Mouse (Mus musculus): ENCODE measurements around the gene Cntd1.

Cntd1 gene

DNA sequence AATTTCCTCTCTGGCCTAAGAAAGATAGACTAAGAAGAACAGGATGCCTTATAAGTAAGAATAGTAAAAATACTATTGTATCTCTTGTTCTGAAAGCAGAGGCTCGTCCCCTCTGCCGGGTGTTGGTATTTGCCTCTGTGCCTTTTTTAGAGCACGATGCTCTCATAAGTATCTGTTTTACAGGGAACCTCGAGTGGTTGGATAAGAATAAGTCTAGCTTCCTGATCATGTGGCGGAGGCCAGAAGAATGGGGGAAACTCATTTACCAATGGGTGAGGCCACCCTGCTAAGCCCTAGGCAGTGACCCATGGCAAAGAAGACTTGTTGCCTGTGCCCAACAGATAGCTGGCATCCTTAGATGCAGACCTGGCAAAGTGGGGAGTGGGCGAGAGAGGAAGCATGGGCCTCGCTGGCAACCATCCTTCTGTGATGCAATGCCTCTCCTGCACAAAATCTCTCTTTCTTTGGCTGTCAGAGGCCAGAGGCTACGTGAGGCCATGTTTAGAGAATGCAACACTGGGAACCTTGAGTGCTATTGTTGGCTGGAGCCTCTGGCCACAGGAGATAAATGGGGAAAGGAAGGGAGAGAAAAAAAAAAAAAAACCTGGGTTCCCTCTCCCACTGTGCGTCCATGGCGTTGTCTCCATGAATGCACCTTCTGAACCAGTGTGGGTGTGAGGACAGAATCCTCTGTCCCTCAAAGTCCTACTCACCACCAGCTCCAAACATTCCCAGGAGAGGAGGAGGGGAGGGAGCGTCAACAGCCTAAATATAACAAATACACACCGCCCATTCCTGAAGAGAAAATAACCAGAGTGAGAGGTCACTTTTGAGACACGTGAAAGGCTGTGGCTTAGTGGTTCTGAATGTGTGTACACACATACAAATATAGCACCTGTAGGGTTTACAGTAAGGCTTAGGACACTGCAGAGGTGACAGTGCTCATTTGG is 22.7 kb upstream of the Cntd1 start:
- DNase-seq = no peak

DNA sequence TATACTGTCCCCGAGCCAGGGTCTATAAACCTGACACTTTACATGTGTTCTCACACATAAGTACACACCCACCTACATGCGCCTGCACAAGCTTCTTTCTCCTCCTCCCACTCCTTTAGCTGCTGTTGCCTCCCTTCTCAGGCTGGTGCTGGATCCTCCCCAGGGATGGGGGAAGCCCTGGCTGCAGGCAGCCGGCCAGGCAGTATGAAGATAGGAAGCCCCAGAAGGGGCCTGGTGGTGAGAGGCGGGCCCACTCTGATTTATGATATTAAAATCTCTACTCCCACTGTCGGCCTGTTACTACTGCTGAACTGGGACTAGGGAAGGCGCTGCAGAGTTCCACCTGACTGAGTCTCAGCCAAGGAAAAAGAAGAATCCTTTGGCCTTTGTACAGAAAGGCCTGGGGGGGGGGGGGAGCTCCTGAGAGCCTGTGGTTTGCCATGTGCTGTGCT is 19.5 kb upstream of the Cntd1 start:
- DNase-seq = peak; percentile 73 to 83

DNA sequence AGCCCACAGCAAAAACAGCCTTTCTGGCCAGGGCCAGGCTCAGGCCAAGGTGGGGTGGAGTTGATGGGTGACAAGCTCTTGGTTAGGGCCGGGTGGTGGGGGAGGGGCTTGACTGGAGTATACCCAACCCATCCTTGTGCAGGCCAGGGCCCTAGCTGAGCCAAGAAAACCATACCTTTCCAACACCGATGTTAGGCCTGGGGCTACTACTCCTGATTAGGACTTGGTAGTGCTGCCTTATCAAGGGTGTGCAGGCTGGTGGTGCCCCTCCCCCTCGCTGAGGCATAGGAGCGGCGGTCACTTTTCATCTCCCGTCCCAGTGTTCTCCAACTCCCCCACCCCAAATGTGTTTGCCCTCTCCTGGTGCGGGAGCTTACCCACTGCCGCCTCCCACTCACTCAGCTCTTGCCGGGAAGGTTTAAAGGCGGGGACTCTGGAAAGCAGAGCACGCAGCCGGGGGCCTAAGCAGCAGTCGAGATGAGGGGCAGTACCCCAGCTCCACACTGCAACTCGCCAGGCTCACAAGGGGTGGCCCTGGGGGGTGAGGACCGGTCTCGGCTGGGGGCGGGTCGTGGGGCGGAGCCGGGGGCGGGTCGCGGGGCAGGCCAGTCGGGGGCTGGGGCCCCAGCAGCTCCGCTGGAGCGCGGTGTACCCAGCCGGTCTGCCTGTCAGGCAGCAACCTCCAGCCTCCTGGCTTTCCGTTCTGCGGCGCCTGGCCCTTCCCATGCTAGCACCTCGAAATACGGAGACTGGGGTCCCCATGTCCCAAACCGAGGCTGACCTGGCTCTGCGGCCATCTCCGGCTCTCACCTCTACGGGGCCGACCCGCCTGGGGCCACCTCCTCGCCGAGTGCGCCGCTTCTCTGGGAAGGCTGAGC is 18.6 kb upstream of the Cntd1 start, which contains the start of gene Wnk4:
Gene Wnk4 (plus strand): TSS at position 620 of the 878 bp plus-strand sequence.
- peak; percentile 86 to 91 for DNase-seq

DNA sequence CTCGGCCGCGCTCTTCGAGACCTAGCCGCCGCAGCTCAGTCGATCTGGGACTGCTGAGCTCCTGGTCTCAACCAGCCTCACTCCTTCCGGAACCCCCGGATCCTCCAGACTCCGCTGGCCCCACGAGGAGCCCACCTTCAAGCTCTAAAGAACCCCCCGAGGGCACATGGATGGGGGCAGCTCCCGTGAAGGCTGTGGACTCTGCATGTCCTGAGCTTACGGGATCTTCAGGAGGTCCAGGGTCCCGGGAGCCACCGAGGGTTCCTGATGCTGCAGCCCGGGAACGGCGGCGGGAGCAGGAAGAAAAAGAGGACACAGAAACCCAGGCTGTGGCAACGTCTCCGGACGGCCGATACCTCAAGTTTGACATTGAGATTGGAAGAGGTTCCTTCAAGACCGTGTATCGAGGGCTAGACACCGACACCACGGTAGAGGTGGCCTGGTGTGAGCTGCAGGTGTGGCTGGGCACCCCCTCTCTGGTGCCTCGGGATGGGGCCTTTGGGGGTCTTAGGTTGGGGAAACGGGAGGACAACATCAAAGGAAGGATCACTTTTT is 17.9 kb upstream of the Cntd1 start:
- DNase-seq = no peak

DNA sequence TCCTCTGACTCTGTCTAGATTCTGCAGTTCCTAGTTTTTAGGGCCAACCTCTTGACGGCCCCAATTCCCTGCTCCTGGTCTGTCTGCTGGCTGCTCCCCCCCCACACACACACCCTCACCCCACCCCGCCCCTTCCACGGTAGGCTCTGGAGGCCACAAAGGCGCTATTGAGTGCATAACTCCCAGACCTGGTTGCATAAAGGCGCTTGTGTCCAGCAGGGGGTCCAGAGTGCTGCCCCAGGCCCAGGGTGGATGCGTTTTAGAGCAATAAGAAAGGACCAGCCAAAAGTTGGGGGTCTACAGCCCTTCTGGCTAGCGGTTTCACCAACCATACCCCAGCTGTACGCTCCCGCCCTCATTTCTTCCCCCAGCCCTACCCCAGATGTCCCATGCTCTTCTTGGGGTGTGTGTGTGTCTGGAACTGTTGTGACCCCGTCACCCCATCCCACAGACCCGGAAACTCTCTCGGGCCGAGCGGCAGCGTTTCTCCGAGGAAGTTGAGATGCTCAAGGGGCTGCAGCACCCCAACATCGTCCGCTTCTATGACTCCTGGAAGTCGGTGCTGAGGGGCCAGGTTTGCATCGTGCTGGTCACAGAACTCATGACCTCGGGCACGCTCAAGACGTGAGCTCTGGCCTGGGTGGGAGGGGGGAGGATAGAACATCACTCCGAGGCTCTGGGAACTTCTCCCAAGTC is 16.4 kb upstream of the Cntd1 start:
- peak in 1 of 2 experiments; percentile 63 for DNase-seq

DNA sequence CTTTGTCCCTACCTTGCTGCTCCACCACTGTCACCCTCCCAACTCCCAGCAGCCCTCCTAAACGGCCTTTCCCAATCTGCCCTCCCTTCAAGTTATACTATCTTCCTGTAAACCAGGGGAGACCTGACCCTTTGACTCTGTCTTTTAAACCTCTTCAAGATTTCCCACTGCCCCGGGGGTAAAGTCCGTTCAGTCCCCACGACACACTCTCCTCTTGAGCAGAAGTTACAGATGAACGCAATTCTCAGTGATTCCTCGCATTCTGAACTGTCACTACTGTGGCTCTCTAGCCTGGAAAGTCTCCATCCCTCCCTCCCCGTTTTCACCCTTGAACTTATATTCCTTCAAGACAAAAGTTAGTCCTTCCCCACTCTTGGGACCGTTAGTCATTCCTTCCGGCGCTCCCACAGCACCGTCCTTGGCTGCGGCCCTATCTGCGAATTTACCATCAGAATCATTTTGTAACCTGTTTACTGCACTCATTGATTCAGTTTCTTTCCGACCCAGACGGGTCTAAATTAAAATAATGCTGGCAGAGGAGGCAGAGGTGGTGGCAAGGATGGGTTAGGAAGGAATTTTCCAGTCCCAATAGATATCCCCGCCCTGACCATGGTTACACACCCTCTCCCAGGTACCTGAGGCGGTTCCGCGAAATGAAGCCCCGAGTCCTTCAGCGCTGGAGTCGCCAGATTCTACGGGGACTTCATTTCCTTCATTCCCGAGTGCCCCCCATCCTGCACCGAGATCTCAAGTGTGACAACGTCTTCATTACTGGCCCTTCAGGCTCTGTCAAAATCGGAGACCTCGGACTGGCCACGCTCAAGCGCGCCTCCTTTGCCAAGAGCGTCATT is 15.4 kb upstream of the Cntd1 start:
- no peak for DNase-seq

DNA sequence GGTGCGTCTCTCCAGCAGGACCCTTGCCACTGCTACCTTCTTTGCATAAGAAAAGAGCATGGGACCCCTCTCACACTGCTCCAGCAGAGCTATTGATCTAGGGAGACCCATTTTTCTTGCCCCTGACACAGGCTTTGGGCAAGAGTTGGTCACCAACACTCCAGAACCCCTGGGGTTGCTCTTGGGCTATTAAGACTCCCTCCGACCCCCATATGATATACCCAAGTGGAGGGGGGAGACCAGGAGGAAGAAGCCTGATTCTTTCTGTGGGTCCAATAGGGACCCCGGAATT is 14.9 kb upstream of the Cntd1 start:
- no peak for DNase-seq

DNA sequence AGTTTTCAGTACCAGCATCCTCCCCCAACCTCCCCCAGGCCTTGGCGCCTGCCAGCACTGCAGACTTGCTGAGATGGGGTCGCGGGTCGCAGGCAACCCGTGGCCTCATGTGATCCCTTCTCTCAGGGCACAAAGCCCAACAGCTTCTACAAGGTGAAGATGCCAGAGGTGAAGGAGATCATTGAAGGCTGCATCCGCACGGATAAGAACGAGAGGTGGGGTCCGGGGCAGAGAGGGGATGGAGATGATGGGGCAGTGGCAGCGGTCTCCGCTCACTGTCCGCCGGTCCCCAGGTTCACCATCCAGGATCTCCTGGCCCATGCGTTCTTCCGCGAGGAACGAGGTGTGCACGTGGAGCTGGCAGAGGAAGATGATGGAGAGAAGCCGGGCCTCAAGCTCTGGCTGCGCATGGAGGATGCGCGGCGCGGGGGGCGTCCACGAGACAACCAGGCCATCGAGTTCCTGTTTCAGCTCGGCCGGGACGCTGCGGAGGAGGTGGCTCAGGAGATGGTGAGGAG is 13.8 kb upstream of the Cntd1 start:
- peak in 1 of 2 experiments; percentile 36 for DNase-seq

DNA sequence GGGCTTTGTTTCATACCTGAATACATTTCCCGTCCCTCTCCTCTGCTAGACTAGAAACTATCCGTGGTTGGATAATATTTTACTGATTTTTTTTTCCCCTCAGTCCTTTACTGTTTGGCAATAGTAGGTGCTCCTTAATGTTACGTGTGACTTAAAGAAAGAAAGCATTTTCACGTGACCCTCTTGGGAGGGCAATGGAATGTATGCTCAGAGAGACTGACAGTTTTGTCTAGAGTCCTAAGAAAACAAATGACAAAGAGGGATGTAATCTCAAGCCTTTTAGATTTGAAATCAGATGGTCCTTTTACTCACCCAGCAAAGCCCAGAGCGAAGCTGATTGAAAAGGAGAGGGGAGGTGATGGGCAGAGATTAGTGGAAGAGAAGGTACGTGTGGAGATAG is 12.9 kb upstream of the Cntd1 start:
- DNase-seq = no peak

DNA sequence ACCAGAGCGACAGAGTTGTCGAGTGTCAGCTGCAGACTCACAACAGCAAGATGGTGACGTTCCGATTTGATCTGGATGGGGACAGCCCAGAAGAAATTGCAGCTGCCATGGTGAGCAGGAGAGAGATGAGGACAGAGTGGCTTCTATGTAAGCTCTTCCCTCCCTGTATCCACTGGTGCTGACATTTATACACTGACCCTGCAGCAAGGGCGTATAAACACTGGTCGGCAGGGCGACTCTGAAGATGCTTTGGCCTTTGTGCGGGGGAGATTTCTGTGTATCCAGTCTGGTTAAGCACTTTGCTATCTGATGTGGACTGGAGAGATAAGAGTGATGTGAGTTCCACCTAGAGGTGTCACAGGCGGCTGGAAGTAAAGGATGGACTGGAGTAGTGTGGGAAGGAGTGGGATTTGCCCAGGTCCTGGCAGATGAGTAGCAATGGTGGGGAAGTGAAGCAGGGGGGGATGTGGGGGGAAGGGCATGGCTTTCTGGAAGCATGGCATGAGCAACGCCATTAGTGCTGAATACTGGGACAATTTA is 9.2 kb upstream of the Cntd1 start:
- DNase-seq = peak; percentile 59 to 68

DNA sequence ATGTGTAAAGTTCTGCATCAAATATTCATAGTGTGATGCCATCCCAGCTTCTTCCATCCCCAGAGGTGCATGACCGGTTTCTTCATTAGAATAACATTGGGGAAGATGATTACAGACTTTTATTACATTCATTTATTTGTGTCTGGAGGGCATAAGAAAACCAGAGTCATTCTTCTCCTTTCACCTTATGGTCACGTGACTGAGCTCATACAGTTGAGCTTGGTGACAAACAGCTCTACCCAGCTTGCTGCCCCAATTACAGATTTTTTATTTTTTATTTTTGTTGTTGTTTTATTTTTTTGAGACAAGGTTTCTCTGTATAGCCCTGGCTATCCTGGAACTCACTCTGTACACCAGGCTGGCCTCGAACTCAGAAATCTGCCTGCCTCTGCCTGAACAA is 6.4 kb upstream of the Cntd1 start:
- DNase-seq = no peak

DNA sequence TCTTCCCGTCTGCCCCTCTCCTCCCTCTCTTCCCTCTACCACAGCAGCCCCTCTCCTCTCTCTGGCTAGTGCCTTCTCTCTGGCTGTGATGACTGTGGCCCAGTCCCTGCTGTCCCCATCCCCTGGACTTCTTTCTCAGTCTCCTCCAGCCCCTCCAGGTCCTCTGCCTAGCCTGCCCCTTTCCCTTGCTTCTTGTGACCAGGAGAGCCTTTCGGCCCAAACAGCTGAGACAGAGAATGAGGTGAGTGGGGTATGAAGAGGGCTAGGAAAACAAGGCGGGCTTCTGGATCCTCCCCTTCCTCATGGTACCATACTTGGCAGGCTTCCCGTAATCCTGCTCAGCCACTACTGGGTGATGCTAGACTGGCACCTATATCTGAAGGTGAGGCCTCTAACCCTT is 3.5 kb upstream of the Cntd1 start:
- DNase-seq = no peak

DNA sequence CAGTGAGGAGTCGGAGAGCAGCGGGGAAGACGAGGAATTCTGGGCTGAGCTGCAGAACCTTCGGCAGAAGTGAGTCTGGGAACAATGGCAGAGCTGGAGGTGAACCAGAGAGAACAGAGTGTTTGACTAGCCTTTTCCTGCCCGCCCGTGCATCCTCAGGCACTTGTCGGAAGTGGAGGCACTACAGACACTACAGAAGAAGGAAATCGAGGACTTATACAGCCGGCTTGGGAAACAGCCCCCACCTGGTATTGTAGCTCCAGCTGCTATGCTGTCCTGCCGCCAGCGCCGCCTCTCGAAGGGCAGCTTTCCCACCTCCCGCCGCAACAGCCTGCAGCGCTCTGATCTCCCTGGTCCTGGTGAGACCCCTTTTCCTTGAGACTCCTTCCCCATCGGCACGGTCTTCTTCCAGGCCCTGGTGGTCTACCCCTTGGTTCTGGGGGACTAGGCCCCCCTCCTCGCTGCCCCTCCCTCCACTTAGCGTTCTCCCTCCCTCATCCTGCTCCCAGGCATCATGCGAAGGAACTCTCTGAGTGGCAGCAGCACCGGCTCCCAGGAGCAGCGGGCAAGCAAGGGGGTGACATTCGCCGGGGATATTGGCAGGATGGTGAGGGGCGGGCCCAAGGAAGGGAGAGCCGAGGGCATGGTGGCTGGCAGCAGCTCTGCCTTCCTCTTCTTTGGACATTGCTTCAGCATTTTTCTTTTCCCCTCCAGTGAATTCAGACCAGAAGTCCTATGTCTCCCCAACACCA is 2.3 kb upstream of the Cntd1 start:
- DNase-seq = peak; percentile 34 to 50

DNA sequence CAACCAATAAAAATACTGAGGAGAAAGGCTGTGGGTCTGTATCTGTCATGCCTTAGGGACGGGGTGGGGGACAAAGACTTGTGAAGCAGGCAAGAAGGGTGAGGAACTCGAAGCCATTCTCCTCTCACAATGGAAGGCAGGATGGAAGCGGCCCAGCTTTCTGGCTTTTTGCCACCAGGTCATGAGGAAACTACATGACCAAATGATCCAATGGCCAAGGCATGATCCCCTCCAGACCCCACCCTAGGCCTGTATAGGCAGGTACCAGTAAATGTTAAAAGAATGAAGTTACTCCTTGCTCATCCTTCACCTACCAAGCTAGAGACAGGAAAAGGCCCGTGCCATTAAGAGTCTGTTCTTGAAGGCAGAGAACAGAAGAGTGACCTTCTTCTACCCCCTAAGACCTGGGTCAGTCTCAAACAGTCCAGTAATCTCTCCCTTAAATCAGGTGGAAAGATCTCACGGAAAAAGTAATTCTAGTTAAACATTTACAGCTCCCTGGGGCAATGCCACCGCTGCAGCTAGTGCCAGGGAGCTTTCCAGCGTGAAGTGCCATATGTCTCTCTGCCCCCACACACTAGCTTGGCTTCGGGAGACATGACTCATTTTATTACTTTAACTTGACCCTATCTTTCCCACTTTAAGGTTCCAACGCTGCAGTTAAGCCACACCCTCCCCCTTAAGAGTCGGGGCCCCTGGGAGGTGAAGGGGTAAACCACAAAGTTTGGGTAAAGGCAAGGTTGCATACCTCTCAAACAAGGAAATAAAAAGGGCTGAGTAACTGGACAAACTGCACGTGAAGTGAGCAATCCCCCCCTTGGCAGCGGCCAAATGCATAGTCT is 1.2 kb upstream of the Cntd1 start:
- peak; percentile 56 to 72 for DNase-seq

DNA sequence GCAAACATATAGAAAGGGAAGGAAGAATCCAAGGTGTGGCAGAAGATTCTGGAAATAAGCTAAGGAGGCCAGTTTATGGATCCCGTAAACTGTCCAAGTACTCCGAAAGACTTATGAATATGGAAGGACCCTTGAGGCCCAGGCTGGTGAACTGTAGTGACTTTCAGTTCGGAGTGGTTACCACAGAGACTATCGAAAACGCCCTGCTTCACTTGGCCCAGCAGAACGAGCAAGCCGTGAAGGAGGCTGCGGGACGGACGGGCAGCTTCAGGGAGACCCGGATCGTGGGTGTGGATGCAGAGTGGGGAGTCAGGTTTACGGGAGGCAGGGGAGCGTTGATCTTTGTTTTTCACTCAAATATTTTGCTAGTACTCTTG is 369 bp downstream of the Cntd1 start:
- DNase-seq = peak in 1 of 2 experiments; percentile 20

DNA sequence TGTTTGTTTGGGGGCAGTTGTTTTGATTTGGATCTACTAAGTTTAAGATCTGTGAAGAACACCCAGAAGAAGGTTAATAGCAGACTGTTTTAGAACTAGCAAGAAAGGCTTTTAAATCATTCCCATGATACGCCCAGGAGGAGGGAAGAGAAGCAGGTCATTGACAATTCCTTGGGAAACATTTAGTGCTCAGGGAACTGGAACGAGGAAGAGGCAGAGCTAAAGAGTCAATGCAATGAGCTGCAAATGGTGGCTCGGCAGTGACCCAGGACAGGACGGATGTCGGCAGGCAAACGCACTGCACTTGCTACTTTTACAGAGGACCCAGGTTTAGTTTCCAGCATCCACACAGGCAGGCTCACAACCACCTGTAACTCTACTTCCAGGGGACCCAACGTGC is 2.0 kb downstream of the Cntd1 start:
- peak in 1 of 2 experiments; percentile 12 for DNase-seq

DNA sequence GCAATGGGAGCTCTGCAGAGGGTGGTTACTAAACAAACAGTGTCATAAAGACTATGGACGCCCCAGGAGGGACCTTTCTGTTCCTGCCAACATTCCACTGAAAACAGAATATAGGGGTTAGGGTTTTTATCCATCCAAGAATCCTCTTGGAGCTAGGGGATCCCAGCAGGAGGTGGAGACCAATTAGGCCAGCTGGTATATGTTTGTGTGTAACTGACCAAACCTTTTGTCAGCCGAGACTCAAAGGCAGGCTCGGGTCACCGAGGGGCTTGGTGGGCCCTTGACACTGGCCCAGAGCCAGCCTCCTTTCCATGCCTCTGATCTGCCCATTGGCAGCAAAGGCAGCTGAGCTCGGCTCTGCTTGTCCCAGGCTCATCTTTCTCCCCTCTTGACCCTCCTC is 4.1 kb downstream of the Cntd1 start:
- no peak for DNase-seq

DNA sequence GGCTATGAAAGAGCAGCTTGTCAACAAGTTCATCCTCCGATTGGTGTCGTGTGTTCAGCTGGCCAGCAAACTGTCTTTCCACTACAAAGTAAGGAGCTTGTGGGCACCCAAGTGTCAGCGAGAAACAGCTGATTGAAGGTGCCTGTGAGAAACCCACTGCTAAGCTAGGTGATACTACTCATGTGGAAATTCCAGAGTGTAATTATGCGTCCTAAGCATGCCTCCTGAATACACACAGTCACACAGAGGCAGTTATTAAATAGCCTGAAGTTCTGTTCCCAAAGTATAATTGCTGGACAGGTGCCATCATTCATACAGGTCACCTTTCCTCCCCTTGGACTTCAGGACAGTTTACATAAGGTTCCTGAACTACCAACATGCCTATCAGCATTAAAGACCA is 5.0 kb downstream of the Cntd1 start:
- peak in 1 of 2 experiments; percentile 10 for DNase-seq

DNA sequence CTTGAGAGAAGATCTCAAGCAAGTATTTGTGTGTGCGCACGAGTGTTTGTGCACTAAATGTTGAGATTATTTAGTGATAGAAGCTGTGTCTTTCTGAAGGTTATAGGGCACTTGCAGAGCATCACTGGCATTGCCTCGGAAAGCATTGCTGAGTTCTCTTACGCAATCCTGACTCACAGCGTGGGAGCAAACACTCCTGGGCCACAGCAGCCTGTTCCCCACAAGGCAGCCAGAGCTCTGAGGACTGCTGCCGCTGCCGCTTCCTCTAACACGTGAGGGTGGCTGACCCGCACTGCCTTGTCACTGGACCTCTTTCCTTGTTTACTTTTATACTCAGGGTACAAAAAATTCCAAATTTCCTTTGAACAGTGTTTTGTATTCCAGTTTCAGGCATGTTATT is 8.5 kb downstream of the Cntd1 start:
- no peak for DNase-seq

DNA sequence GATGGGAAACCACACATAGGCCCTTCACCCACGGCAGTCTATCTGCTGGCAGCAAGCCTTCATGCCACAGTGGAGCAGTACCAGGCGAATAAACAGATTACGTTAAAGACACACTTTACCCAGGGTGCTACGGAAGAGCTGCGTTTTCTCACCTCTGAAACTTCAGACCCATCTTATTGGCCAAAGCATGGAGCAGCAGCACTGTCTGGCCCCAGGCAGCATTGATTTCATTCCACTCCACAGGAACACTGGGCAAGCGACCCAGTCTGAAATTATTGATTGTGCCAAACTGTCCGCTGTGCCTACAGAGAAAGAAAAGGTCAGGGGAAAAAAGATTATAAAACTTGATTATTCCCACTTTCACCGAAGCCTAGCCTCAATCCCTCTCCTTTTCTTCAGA is 12.4 kb downstream of the Cntd1 start:
- DNase-seq = no peak
